Mouse (Mus musculus) c-Kit-positive CD71-positive TER-119-positive erythroid progenitor cells, embryonic 14.5 days (primary cell): ENCODE results near the gene Abcd2.

Experiments
- DNase-seq: peaks from one replicate; pipeline ENCODE4 v3.0.0-alpha.2; 2013; ENCODE audit warnings: low spot score

Gene Abcd2

GRCm38 (mm10) chr15:91161153-91161552 is 30.4 kb downstream of the Abcd2 start:
- DNase-seq: no peak

GRCm38 (mm10) chr15:91153311-91153710 is 38.3 kb downstream of the Abcd2 start:
- no peak for DNase-seq

GRCm38 (mm10) chr15:91152592-91152991 is 39.0 kb downstream of the Abcd2 start:
- no peak for DNase-seq

- no peak for DNase-seq
Observed at GRCm38 (mm10) chr15:91124584-91124983, 67.0 kb downstream of the Abcd2 start.

- no peak for DNase-seq
Observed at GRCm38 (mm10) chr15:91112555-91113209, 78.9 kb downstream of the Abcd2 start.

GRCm38 (mm10) chr15:91108102-91108659 is 83.4 kb downstream of the Abcd2 start:
- no peak for DNase-seq

- no peak for DNase-seq
Observed at GRCm38 (mm10) chr15:91104934-91105333, 86.7 kb downstream of the Abcd2 start.

GRCm38 (mm10) chr15:91104276-91104675 is 87.3 kb downstream of the Abcd2 start:
- no peak for DNase-seq

- DNase-seq: no peak
Observed at GRCm38 (mm10) chr15:91103814-91104213, 87.8 kb downstream of the Abcd2 start.

- no peak for DNase-seq
Observed at GRCm38 (mm10) chr15:91103305-91103704, 88.3 kb downstream of the Abcd2 start.

GRCm38 (mm10) chr15:91096606-91097005 is 95.0 kb downstream of the Abcd2 start:
- no peak for DNase-seq
